Mouse (Mus musculus) left cerebral cortex, adult 11 months (tissue): Measurements from ENCODE around the gene Rbm28.
"Not testable (repeated sequence)": the region's sequence is repeated elsewhere in the genome, so short reads cannot be mapped to it uniquely, and the experiment has no call there.

Source experiments
- DNase-seq: peaks from one replicate; pipeline ENCODE4 v3.0.0; 2022; ENCODE audit warnings: low spot score

Rbm28 gene

DNA sequence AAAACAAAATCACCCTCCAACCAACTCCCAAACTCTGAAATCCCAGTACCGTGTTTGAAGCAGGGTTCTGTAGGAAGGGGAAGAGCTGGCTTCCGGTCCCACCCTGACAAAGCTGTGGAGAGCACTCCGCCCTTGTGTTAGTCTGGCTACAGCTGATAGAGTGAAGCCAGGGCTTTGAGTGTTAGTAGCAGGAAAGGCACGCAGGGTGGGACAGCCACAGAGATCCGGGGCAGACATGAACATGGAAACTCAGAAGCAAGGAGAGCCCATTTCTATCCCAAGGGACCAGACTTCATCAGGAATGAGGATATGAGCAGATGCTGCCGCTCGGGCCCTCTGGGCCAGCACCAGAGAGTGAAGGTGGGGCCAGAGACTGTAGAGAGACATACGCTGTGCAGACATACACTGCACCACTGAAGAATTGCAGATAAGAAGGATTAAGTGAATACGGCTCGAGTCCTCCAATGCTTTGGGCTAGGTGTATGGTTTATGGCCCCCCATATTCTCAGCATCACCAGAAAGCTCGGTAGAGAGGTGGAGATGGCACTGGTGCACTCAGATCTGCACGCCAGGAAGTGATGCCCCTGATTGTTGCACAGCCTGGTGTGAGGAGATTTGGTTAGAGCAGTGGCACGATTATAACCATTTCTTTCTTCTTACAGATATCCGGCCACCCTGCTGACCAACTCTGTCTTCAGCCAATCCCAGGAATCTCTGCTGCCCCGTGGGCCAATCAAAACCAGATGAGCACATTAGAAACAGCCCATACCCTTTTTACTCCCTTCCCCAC is 29.4 kb upstream of the Rbm28 start:
- no peak for DNase-seq

DNA sequence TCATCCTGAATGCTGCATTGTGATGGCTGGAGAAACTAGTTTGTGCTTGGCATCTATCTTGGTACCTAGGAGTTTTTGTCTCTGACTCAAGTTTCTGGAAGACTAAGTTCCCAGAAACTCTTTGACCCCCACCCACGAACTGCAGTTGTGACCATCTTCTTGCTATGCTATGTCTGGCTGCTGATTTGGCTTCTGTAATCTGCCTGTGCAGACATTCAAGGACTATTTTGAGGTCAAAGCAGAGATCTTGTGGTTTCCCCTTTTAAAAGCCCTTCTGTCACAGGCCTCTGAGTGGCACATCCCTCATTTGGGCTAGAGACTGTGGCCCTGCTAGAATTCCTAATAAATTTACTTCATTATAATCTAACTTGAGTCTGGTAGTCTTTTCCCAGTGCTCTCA is 23.1 kb upstream of the Rbm28 start:
- no peak for DNase-seq

DNA sequence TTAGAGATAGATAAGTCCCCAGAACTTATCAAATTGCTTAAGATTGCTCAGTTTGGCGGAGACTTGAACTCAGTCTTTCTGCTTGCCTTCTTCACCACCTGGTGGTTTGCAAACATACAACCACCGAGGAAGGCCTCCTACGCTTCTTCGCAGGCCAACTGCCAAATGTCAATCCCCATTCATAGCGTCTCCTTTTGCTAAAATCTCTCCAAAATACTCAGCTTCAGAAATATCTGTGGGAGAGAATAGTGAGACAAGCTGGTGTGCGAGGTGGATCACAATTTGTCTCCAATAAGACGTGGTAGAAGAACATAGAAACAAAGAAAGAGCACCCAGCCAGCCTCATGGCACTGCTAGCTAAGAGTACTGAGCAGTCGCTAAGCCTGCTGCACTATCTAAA is 15.0 kb upstream of the Rbm28 start:
- no peak for DNase-seq

GRCm38 (mm10) chr6:29178888-29179658 is 14.3 kb upstream of the Rbm28 start, which contains the start of gene Prrt4:
Prrt4 (minus strand) TSS chr6:29179584.
- DNase-seq = peak; percentile 62

- DNase-seq = no peak
These were observed 13.4 kb upstream of the Rbm28 start for GRCm38 (mm10) chr6:29177901-29178879.

- no peak for DNase-seq
These were observed 10.3 kb upstream of the Rbm28 start for GRCm38 (mm10) chr6:29175113-29175512.

DNA sequence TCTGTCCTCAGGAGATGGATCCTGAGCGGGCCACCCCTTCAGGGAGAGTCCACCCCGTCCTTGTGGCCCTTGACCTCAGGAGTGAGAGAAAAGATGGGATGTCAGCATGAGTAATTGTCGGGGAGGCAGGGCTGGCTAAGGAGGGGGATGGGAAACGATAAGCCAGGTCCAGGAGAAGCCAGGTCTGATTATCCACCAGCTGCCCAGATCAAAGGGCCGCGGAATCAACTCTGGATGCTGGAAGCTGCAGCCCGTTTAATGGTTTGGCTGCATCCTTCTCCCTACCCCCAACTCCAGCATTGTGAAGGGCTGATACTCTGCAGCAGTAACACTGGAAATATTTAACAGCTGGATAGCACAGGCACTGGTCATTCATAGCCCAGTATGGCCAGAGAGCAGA is 9.6 kb upstream of the Rbm28 start:
- no peak for DNase-seq

DNA sequence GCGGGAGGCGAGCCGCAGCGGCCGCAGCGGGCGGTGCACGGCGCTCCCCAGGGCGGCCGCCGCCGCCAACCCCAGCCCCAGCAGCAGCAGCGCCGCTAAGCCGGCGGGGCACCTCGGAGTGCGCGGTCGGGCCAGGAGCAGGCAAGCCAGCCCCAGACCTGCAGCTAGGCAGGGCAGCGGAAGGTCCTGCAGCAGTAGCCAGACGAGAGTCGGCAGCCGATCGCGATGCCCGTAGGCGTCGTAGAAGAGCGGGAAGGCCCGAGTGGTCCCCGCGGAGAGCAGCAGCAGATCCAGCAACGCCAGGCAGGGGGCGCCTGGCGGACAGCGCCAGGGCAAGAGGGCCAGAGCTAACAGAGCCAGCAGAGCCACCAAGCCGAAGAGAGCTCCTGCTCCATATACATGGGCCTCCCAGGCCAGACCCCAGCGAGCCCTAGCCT is 6.2 kb upstream of the Rbm28 start:
- peak; percentile 49 for DNase-seq

DNA sequence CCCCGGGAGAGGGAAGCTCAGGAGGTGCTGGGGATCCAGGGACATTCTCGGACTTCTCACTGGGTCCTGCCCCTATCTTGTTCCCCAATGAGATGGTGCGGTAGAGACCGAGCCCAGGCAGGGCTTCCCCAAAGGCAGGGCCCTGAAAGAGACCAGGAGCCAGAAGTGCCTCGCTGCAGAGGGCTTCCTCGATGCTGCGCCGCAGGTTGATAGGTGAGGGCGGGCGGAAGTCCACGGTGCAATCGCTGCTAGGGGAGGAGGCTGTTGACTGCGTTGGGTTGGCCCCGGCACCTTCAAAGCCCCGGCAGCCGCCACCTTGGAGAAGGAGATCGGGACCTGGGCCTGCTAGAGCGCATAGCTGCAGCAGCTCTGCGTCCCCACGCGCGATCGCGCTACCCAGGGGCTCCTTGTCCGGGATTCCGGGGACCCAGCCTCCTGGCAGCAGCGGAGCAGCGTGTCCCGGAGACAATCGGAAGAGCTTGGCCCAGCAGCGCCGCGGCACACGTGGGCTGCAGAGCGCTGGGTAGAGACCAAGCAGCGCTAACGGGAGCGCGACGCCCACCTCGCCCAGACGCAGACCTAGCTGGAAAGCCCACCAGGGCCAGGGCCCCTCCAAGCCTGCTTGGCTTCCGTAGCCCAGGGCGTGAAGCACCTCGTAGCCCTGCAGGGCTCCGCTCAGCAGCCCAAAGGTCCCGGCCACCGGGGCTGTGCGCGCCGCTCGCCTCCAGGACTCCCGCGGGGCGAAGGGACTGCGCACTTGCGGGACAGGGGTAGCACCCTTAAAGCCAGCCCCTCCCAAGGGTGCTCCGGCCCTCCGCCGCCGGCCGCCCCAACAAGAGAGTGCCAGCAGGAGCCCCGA is 5.5 kb upstream of the Rbm28 start:
- no peak for DNase-seq

DNA sequence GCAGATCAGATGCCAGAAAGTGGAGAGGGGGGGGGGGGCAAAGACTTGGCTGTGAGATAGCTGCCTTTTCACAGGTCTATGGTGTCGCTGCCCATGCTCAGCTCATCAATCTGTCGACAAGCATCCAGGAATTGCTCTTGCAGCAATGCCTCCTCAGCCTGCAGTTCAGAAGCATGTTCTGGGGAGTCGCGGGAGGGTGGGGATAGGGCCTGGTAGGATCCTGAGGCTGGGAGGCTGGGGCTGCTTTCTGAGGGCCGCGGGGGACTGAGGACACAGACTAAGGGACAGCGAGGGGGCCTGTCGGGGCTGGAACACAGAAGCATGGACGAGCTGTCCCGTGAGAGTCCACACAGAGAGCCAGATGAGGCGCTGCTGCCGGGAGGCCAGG is 4.9 kb upstream of the Rbm28 start:
- DNase-seq = no peak

- DNase-seq = no peak
These were observed 4.1 kb upstream of the Rbm28 start for GRCm38 (mm10) chr6:29168871-29169270.

- DNase-seq = no peak
These were observed 1.4 kb upstream of the Rbm28 start for GRCm38 (mm10) chr6:29166196-29166595.

- not testable (repeated sequence) for DNase-seq
These were observed 3.5 kb downstream of the Rbm28 start for GRCm38 (mm10) chr6:29161291-29161690.

DNA sequence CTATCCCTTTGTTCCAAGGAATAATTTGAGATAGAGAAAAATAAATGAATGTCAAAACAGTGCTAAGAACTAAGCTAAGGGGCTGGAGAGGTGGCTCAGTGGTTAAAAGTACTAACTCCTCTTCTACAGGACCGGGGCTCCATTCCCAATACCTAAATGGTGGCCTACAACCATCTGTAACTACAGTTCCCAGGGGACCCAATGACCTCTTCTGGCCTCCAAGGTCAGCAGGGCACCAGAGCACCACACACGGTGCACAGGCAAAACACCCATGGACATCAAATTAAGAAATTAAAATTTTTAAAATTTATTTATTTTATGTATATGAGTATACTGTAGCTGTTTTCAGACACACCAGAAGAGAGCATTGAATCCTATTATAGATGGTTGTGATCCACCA is 4.0 kb downstream of the Rbm28 start:
- no peak for DNase-seq

- DNase-seq = no peak
These were observed 8.5 kb downstream of the Rbm28 start for GRCm38 (mm10) chr6:29156326-29156725.

DNA sequence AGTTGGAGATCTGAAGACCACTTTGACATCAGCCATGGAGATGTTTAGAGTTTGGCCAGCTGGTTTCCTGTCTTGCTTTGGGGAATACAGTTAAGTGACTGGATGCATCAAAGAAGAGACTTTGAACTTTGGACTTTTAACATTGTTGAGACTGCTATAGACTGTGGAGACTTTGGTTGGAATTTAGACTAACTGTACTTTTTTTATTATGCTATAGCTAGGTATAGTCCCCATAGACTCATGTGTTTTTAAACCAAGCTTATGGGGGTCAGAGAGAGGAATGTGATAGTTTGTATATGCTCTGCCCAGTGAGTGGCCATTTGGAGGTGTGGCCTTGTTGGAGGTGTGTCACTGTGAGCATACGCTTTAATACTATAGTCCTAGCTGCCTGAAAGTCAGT is 14.8 kb downstream of the Rbm28 start:
- no peak for DNase-seq

- no peak for DNase-seq
These were observed 17.3 kb downstream of the Rbm28 start for GRCm38 (mm10) chr6:29147407-29148010.

- no peak for DNase-seq
These were observed 18.2 kb downstream of the Rbm28 start for GRCm38 (mm10) chr6:29146641-29147040.

GRCm38 (mm10) chr6:29145456-29146307 is 19.1 kb downstream of the Rbm28 start:
- DNase-seq = no peak

GRCm38 (mm10) chr6:29144971-29145370 is 19.8 kb downstream of the Rbm28 start:
- DNase-seq = no peak
